In the genomic region with DNA sequence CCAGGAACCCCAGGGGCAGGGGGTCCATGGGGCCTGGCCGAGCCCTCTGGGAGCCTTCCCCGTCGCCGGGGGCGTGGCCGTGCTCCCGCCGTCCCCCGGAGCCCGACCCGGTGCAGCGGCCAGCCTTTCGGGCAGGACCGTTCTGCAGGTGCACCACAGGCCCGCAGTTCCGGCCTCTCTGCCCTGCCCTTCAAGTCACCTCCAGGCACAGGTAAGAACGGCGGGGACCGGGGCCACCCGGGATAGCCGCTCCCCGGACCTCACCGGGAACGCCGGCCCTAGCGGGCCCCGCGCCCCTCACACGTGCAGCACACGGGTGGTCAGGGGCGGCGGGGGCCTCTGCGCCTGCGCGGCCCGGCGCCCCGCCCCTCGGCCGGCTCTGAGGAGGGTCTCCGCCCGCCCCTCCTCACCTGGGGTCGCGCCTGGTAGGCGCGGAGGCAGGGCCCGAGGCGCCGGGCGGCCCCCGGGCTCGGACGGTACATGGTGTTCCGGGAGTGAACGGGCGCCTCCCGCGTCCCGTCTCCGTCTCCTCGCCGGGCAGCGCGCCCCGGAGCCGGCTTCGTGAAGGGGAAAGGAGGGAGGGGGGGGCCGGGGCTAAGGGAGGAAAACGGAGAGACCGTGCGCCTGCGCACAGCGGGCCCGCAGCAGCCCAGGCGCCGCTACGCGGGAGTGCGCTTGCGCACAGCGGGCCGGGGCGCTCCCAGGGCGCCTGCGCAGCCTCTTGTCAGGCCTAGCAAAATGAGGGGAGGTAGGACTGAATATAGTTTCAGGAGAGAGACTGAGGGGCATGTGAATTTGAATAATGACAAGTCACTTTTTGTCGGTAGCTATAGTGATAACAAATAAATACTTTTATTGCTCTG, we compare ENCODE assay signal across 1 mouse cellular context.
TF ChIP-seq lines count a peak whose summit lies in the region.

Gene 2310061I04Rik (minus strand): TSS at position 651 of the 863 bp plus-strand sequence.

TF ChIP-seq in MEL, 35 proteins besides CTCF, POLR2A, EP300 and RAD21 (continued from another document):
- no peak for TF ChIP-seq E2F4 (IDR thresholded peaks at IDR 0.05; ENCODE audit: borderline replicate concordance, low read depth, low read length)
- no peak for TF ChIP-seq MYB (IDR thresholded peaks at IDR 0.05; ENCODE audit: low read depth, low read length)
- 0 out of 2 replicates have a peak, but pooled peaks have one; percentile 20 for TF ChIP-seq CHD1 (IDR thresholded peaks at IDR 0.05; ENCODE audit: low read depth, low read length)
- TF ChIP-seq MXI1 (IDR thresholded peaks at IDR 0.05; ENCODE audit: low read depth, low read length): peak; percentile 95
- TF ChIP-seq NRF1 (IDR thresholded peaks at IDR 0.05; ENCODE audit: insufficient read depth, low read depth, low read length, poor library complexity, severe bottlenecking): peak; percentile 87
- TF ChIP-seq POLR2AphosphoS2 (IDR thresholded peaks at IDR 0.05; ENCODE audit: low read length): peak; percentile 95
- TF ChIP-seq MYC (IDR thresholded peaks at IDR 0.05; ENCODE audit: low read depth, low read length): peak; percentile 83
- 0 out of 2 replicates have a peak, but pooled peaks have one; percentile 22 for TF ChIP-seq RCOR1 (IDR thresholded peaks at IDR 0.05; ENCODE audit: low read depth, low read length)
- peak; percentile 77 for TF ChIP-seq MAX (IDR thresholded peaks at IDR 0.05; ENCODE audit: low read length)
